Mouse (Mus musculus) limb, embryonic 13.5 days (tissue): ENCODE data around the gene Ablim1. TPM values are rescaled to one million over a fixed set of nuclear protein-coding genes. Genes with fewer than 3 reads are reported as not detected.

Source experiments
- ATAC-seq: fragments of 200-750 bp; cut with Nextera tagmentation; 2 replicates; pipeline ENCODE4 v1.8.0; 2017; ENCODE audit warnings: low read depth, moderate number of reproducible peaks, moderate TSS enrichment; ENCODE audit not compliant: low FRiP score
- H3K27ac ChIP-seq: fragments of 300-500 bp; sonication (generic); 2 replicates; pipeline ENCODE4 v1.5.1; 2015; ENCODE audit warnings: inconsistent platforms, mild to moderate bottlenecking, moderate library complexity
- H3K27me3 ChIP-seq: fragments of 300-500 bp; sonication (generic); 2 replicates; pipeline ENCODE4 v1.6.1; 2015; ENCODE audit warnings: mild to moderate bottlenecking, inconsistent platforms
- H3K36me3 ChIP-seq: fragments of 300-500 bp; sonication (generic); 2 replicates; pipeline ENCODE4 v1.6.1; 2015; ENCODE audit warnings: inconsistent platforms, mild to moderate bottlenecking, moderate library complexity
- H3K4me1 ChIP-seq: fragments of 300-500 bp; sonication (generic); 2 replicates; pipeline ENCODE4 v1.6.1; 2015; ENCODE audit warnings: inconsistent platforms
- H3K4me2 ChIP-seq: fragments of 300-500 bp; sonication (generic); replicated peaks from 2 replicates; pipeline ENCODE4 v1.6.1; 2015; ENCODE audit warnings: inconsistent platforms, mild to moderate bottlenecking, moderate library complexity
- H3K4me3 ChIP-seq: fragments of 300-500 bp; sonication (generic); 2 replicates; pipeline ENCODE4 v1.5.1; 2015; ENCODE audit warnings: moderate library complexity, mild to moderate bottlenecking, inconsistent platforms
- H3K9ac ChIP-seq: fragments of 300-500 bp; sonication (generic); 2 replicates; pipeline ENCODE4 v1.6.1; 2015; ENCODE audit warnings: mild to moderate bottlenecking, inconsistent platforms
- H3K9me3 ChIP-seq: fragments of 300-500 bp; sonication (generic); 2 replicates; pipeline ENCODE4 v1.6.1; 2016; ENCODE audit warnings: inconsistent platforms
- WGBS: fragments of 180-500 bp; shearing (Covaris S2); methylation state at CpG from one replicate; pipeline ENCODE4 v1.1.7; 2015; 5-methylcytosine and 5-hydroxymethylcytosine counted together
- polyA plus RNA-seq: library from polyadenylated mRNA; unstranded; fragments of >200 nt; fragmentation: Nextera tagmentation; extraction: Ambion mirVana; gene quantifications from 2 replicates; pipeline ENCODE4 v1.2.1, GENCODE M21; 2015

Gene Ablim1
- polyA plus RNA-seq, 1 experiment from 2014 or later = 34.0 TPM

- H3K9ac ChIP-seq = no peak overlapping the region
- H3K4me3 ChIP-seq = no peak overlapping the region
- H3K9me3 ChIP-seq = no peaks in the 10 kb centered on the region
- peaks cover 27% of the 10 kb centered on the region for H3K4me1 ChIP-seq
- peak overlapping the region; percentile 33; the same call in 1 of the 2 replicates for H3K27ac ChIP-seq
- no peaks in the 10 kb centered on the region for H3K27me3 ChIP-seq
- H3K4me2 ChIP-seq = no peak overlapping the region
- no peak for ATAC-seq
- H3K36me3 ChIP-seq = no peaks in the 10 kb centered on the region
- 84% methylated on average over 8 of the region's 8 CpGs for WGBS
Measured at GRCm38 (mm10) chr19:57112231-57112815, 202.4 kb downstream of the Ablim1 start.

GRCm38 (mm10) chr19:57111301-57111700 lies 203.4 kb downstream of the Ablim1 start:
- Histone ChIP-seq H3K9me3 (no peaks in the 10 kb centered on the region), H3K9ac (no peak overlapping the region), H3K27ac (no peak overlapping the region), H3K4me1 (peaks cover 27% of the 10 kb centered on the region), H3K4me2 (no peak overlapping the region), H3K36me3 (no peaks in the 10 kb centered on the region), H3K27me3 (no peaks in the 10 kb centered on the region), H3K4me3 (no peak overlapping the region)
- WGBS = 67% methylated on average over 6 of the region's 6 CpGs
- no peak for ATAC-seq

DNA sequence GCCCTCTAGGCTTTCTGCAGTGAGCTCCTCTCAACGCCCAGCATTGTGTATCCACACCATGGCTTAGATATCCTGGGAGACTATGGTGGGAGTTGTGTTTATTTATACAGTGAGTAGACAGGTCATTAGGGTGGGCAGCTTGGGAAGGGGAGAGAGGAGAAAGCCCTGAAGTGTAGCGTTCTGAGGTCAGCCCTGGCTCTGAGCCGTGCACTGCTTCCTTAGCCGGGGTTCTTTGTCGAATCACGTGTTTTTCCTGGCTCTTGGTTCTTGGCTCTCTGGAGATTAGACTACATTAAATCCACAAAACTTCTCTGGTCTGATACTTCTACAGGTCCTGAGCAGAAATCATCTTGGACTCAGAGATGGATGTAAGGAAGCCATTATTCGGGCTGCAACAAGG lies 205.1 kb downstream of the Ablim1 start:
- H3K4me1 ChIP-seq = peaks cover 23% of the 10 kb centered on the region
- 59% methylated on average over 7 of the region's 7 CpGs for WGBS
- no peaks in the 10 kb centered on the region for H3K9me3 ChIP-seq
- H3K9ac ChIP-seq = no peak overlapping the region
- H3K27ac ChIP-seq = no peak overlapping the region
- no peak overlapping the region for H3K4me2 ChIP-seq
- H3K36me3 ChIP-seq = no peaks in the 10 kb centered on the region
- no peaks in the 10 kb centered on the region for H3K27me3 ChIP-seq
- H3K4me3 ChIP-seq = no peak overlapping the region
- ATAC-seq = no peak

- Histone ChIP-seq H3K27ac (peak overlapping the region; percentile 29; the same call in 1 of the 2 replicates), H3K9ac (no peak overlapping the region), H3K4me2 (no peak overlapping the region), H3K4me1 (peaks cover 46% of the 10 kb centered on the region), H3K27me3 (no peaks in the 10 kb centered on the region), H3K36me3 (no peaks in the 10 kb centered on the region), H3K9me3 (no peaks in the 10 kb centered on the region), H3K4me3 (no peak overlapping the region)
- 30% methylated on average over 6 of the region's 6 CpGs for WGBS
- peak; percentile 48; the same call in 1 of the 2 replicates for ATAC-seq
Measured at GRCm38 (mm10) chr19:57106513-57106912, 208.2 kb downstream of the Ablim1 start.

- H3K4me2 ChIP-seq = no peak overlapping the region
- no peaks in the 10 kb centered on the region for H3K27me3 ChIP-seq
- peak overlapping the region; percentile 29; the same call in 1 of the 2 replicates for H3K27ac ChIP-seq
- 100% methylated on average over 3 of the region's 3 CpGs for WGBS
- H3K4me1 ChIP-seq = peaks cover 46% of the 10 kb centered on the region
- H3K9me3 ChIP-seq = no peaks in the 10 kb centered on the region
- no peak overlapping the region for H3K9ac ChIP-seq
- ATAC-seq = no peak
- no peaks in the 10 kb centered on the region for H3K36me3 ChIP-seq
- no peak overlapping the region for H3K4me3 ChIP-seq
Measured at GRCm38 (mm10) chr19:57106031-57106430, 208.7 kb downstream of the Ablim1 start.

GRCm38 (mm10) chr19:57105156-57105555 lies 209.6 kb downstream of the Ablim1 start:
- WGBS = 68% methylated on average over 6 of the region's 6 CpGs
- Histone ChIP-seq H3K27ac (no peak overlapping the region), H3K9ac (no peak overlapping the region), H3K36me3 (no peaks in the 10 kb centered on the region), H3K4me2 (no peak overlapping the region), H3K4me3 (no peak overlapping the region), H3K4me1 (peaks cover 46% of the 10 kb centered on the region), H3K27me3 (no peaks in the 10 kb centered on the region), H3K9me3 (no peaks in the 10 kb centered on the region)
- ATAC-seq = no peak

GRCm38 (mm10) chr19:57104171-57104748 lies 210.5 kb downstream of the Ablim1 start:
- peak overlapping the region; percentile 73 for H3K27ac ChIP-seq
- H3K9ac ChIP-seq = no peak overlapping the region
- ATAC-seq = no peak
- 71% methylated on average over 5 of the region's 5 CpGs for WGBS
- H3K36me3 ChIP-seq = no peaks in the 10 kb centered on the region
- peaks cover 40% of the 10 kb centered on the region for H3K4me1 ChIP-seq
- H3K9me3 ChIP-seq = no peaks in the 10 kb centered on the region
- no peaks in the 10 kb centered on the region for H3K27me3 ChIP-seq
- H3K4me3 ChIP-seq = no peak overlapping the region
- H3K4me2 ChIP-seq = no peak overlapping the region

GRCm38 (mm10) chr19:57103360-57103958 lies 211.3 kb downstream of the Ablim1 start:
- WGBS = 37% methylated on average over 4 of the region's 4 CpGs
- no peak overlapping the region for H3K9ac ChIP-seq
- no peak overlapping the region for H3K4me2 ChIP-seq
- peaks cover 43% of the 10 kb centered on the region for H3K4me1 ChIP-seq
- H3K36me3 ChIP-seq = no peaks in the 10 kb centered on the region
- no peaks in the 10 kb centered on the region for H3K27me3 ChIP-seq
- H3K9me3 ChIP-seq = no peaks in the 10 kb centered on the region
- H3K4me3 ChIP-seq = no peak overlapping the region
- ATAC-seq = 0 out of 2 replicates have a peak, but pooled peaks have one; percentile 40
- H3K27ac ChIP-seq = peak overlapping the region; percentile 73

DNA sequence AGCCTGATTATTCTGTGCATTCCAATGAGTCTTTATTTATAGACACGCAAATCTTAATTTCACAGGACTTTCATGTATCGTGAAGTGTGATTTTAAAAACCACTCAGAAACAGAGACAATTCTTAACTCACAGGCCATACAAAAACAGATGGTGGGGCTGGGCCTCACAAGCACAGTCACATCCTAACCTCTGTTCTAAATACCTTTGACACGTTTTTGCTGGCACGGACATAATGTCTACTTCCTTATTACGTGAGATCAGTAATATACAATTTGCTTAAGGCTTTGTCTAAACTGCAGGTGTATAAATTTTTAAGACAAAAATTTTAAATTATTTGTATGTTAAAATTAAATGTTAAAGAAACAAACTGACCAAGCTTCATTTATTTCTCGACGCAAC lies 212.7 kb downstream of the Ablim1 start:
- H3K4me1 ChIP-seq = peaks cover 39% of the 10 kb centered on the region
- no peaks in the 10 kb centered on the region for H3K9me3 ChIP-seq
- no peak overlapping the region for H3K4me2 ChIP-seq
- no peak overlapping the region for H3K27ac ChIP-seq
- no peak for ATAC-seq
- H3K36me3 ChIP-seq = no peaks in the 10 kb centered on the region
- H3K27me3 ChIP-seq = no peaks in the 10 kb centered on the region
- WGBS = 76% methylated on average over 7 of the region's 7 CpGs
- H3K4me3 ChIP-seq = no peak overlapping the region
- no peak overlapping the region for H3K9ac ChIP-seq

- H3K27me3 ChIP-seq = no peaks in the 10 kb centered on the region
- H3K4me2 ChIP-seq = no peak overlapping the region
- peaks cover 28% of the 10 kb centered on the region for H3K4me1 ChIP-seq
- H3K9me3 ChIP-seq = no peaks in the 10 kb centered on the region
- 92% methylated on average over 11 of the region's 11 CpGs for WGBS
- H3K4me3 ChIP-seq = no peak overlapping the region
- no peak overlapping the region for H3K27ac ChIP-seq
- no peaks in the 10 kb centered on the region for H3K36me3 ChIP-seq
- no peak overlapping the region for H3K9ac ChIP-seq
- no peak for ATAC-seq
Measured at GRCm38 (mm10) chr19:57100753-57101446, 213.8 kb downstream of the Ablim1 start.

GRCm38 (mm10) chr19:57099986-57100385 lies 214.7 kb downstream of the Ablim1 start:
- no peak for ATAC-seq
- H3K9ac ChIP-seq = no peak overlapping the region
- H3K36me3 ChIP-seq = no peaks in the 10 kb centered on the region
- no peaks in the 10 kb centered on the region for H3K27me3 ChIP-seq
- peaks cover 26% of the 10 kb centered on the region for H3K4me1 ChIP-seq
- H3K27ac ChIP-seq = no peak overlapping the region
- no peak overlapping the region for H3K4me3 ChIP-seq
- WGBS = 90% methylated on average over 9 of the region's 9 CpGs
- no peak overlapping the region for H3K4me2 ChIP-seq
- H3K9me3 ChIP-seq = no peaks in the 10 kb centered on the region

DNA sequence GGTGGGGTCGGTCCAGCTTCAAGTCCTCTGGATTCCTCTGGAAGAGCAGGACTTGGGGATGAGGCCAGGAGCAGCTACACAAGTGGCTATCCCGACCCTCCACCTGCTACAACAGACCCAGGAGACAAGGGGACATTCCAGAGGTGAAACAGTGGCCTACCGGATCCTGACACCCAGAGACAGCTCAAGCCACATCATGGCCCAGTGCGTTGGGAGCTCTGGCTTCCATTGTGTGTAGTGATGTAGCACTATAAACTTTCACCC lies 215.7 kb downstream of the Ablim1 start:
- WGBS = 84% methylated on average over 4 of the region's 4 CpGs
- Histone ChIP-seq H3K4me3 (no peak overlapping the region), H3K9me3 (no peaks in the 10 kb centered on the region), H3K27ac (no peak overlapping the region), H3K4me1 (peaks cover 22% of the 10 kb centered on the region), H3K27me3 (no peaks in the 10 kb centered on the region), H3K36me3 (no peaks in the 10 kb centered on the region), H3K4me2 (no peak overlapping the region), H3K9ac (no peak overlapping the region)
- no peak for ATAC-seq
